Mouse (Mus musculus) retina, postnatal 1 day (tissue): ENCODE measurements at regions not wholly inside any gene's neighbourhood (a gene's known extent, or its start where the extent isn't known, plus 50 kb on each side); places are given as distances from the start of the nearest gene placed in this dataset.

Experiments used
- DNase-seq: peaks from one replicate; pipeline ENCODE4 v3.0.0-alpha.2; 2012

DNA sequence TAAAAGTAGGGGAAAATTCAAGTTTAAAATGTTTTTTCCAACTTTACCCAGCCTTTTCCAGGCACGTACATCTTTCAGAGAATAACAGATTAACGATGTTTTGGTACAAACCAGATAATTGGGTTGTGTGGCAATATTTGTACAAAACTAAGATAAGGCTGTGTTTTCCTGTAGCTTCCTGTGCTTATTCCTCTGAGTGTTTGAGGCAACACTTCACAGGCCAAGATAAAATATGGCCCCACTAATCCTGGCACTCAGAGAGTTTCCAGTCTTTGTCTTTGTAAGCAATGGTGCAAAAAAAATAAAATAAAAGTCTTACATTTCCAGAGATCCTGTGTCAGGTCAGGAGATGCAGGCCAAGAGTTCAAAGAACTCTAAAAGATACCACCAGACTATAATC, 81.5 kb upstream of the Dcn start:
- no peak for DNase-seq

DNA sequence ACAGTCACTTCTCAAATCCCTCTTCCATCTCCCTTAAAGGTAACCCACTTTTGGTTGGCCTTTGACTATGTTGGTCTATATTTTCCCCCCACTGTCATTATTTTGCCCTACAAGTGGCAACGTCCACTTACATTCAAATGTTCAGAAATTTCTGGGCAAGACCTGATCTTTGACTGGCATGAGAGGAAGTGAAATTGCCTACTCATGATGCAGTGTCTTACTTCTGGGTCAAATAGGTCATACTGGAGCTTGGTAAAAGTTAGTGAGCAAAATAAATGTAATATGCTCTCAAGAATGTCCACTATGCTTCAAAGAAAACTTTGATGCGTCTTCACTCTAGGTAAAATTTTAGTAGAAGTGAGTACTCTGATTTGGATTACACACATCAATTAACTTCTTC, 76.9 kb upstream of the Dcn start:
- no peak for DNase-seq

DNA sequence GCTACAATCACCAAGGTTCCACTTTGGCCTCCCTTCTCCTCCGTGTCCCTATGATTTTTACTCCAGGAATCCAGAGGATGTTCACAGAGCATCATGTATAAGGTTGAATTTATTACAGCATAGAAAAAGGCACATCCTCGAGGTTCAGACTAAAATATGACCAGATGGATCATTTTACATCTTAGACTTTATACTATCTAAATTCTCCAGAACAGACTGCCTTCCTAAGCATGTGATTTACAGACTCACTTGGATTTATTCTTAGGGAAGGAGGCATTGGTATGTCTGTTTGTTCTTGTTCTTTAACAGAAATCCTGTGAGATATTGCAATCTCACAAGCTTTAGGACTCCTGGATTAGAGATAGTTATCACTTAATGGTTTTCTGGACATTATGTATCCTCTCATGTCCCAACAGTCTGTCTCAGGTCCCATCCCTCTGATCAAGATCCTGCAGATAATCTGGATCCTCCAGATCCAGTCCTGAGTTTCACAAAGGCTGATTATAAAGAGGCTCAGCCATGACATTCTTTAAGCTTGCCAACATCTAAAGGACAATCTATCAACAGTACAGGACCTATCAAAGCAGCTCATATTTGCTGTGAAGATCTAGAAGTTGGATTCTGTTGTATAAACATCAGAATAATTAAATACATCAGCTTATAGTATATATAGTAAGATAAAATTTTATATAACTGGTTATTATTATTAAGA, 75.2 kb upstream of the Dcn start:
- DNase-seq = no peak

DNA sequence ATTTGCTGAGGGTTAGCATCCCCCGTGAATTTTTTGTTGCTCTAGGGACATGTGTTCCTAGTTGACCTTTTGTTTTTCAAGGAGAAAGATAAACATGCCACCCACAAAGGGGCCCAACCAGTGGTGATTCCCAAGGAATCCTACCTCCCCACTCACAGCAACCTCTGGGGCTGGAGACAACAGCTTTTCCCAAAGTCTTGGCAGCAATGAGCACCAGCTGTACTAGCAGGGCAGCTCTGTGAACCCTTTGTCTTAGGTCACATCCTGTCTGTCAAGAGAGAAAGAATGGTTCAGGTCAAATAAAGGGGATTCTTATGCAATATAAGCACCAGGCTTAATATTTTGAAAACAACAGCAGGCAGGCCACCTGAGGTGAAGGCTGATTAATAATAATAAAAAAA, 70.2 kb upstream of the Dcn start:
- no peak for DNase-seq

DNA sequence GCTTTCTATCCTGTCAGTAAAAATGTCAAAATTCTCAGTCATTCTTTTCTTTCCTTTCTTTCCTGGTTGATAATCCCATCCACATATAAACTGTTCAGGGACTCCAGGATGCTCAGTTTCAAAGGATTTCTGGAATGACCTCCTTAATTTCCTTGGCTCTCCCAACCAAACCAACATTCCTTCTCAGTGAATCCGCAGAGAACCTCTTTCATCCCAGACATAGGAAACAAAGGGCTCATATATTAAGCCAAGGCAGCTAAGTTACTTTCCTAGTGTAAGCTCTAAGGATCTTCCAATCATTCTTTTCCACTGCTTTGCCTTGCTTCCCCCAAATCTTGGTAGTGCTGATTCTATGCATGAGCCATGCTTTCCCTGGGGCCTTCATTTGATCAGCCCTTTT, 69.5 kb upstream of the Dcn start:
- no peak for DNase-seq

DNA sequence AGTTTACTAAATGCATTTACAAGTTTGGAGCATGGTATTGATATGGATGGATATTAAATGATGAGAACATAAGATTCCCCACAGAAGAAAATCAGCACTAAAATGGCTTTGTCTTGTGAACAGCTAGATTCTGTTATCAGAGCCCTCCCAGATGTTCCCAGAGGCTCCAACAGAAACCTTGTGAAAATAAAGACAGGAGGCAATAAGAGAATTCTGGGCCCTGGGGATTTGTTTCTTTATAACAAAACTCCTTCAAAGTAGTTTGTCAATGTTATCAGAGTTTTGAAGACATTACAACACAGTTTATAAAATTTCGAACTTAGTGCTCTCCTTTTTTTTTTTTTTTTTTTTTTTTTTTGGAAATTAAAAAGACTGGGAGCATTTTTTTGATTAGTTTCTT, 56.8 kb upstream of the Dcn start:
- no peak for DNase-seq

DNA sequence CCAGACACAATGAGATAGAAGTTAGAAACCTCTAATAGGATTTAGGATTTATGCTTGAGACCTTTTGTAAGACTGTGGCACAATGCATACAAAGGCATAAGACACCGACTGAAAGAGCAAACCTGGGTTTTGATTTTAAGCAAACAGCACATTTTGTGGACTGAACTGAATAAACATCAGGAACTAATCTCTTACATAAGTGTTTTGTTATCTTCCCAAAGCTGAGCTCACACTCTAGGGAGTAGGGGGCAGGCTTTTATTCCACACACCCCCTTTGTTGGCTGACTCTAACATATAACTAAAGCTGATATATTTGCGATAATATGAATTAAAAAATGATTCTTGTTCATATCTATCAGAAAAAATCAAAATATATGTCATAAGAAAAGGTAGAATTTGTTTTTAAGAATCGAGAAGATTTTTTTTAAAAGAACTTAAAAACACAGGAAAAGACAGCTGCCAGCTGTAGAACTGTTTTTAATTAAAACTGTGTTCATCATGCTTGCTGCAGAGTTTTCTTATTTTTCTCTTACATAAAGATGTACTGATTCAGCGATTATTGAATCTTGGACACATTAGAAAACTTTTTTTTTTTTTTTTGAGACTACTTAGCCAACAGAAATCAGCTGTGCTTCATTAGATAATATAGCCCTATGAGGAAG, 56.2 kb upstream of the Dcn start:
- DNase-seq = no peak
